Mouse (Mus musculus) intestine, embryonic 14.5 days (tissue): ENCODE data around the gene Ero1l. TPM values are rescaled to one million over a fixed set of nuclear protein-coding genes. Genes with fewer than 3 reads are reported as not detected.

Source experiments
- ATAC-seq: fragments of 200-750 bp; cut with Nextera tagmentation; replicated peaks from 2 replicates; pipeline ENCODE4 v1.8.0; 2017; ENCODE audit warnings: low read depth, moderate number of reproducible peaks, moderate TSS enrichment, moderate library complexity; ENCODE audit not compliant: low FRiP score, low TSS enrichment
- DNase-seq: peaks from one replicate; pipeline ENCODE4 v3.0.0-alpha.2; 2018; ENCODE audit warnings: low spot score
- H3K27ac ChIP-seq: fragments of 300-500 bp; sonication (generic); 2 replicates; pipeline ENCODE4 v1.5.1; 2014; ENCODE audit warnings: low read depth, mild to moderate bottlenecking, control low read depth
- H3K27me3 ChIP-seq: fragments of 300-500 bp; sonication (generic); replicated peaks from 2 replicates; pipeline ENCODE4 v1.6.1; 2014; ENCODE audit warnings: low read length, control low read depth; ENCODE audit not compliant: control insufficient read depth, insufficient read depth
- H3K36me3 ChIP-seq: fragments of 300-500 bp; sonication (generic); 2 replicates; pipeline ENCODE4 v1.6.1; 2014; ENCODE audit warnings: low read length, control low read depth; ENCODE audit not compliant: control insufficient read depth, insufficient read depth
- H3K4me1 ChIP-seq: fragments of 300-500 bp; sonication (generic); replicated peaks from 2 replicates; pipeline ENCODE4 v1.6.1; 2014; ENCODE audit warnings: low read length, control low read depth, mixed read lengths; ENCODE audit not compliant: control insufficient read depth, insufficient read depth
- H3K4me2 ChIP-seq: fragments of 300-500 bp; sonication (generic); 2 replicates; pipeline ENCODE4 v1.6.1; 2014; ENCODE audit warnings: low read length
- H3K4me3 ChIP-seq: fragments of 300-500 bp; sonication (generic); 2 replicates; pipeline ENCODE4 v1.5.1; 2014; ENCODE audit warnings: low read depth, low read length, control low read depth, mixed read lengths
- H3K9ac ChIP-seq: fragments of 300-500 bp; sonication (generic); 2 replicates; pipeline ENCODE4 v1.6.1; 2014; ENCODE audit warnings: mild to moderate bottlenecking, low read length
- H3K9me3 ChIP-seq: fragments of 300-500 bp; sonication (generic); 2 replicates; pipeline ENCODE4 v1.6.1; 2016; ENCODE audit warnings: low read length, control low read depth; ENCODE audit not compliant: control insufficient read depth
- WGBS: fragments of 180-500 bp; shearing (Covaris S2); extraction: QIAGEN DNeasy Blood & Tissue Kit; methylation state at CpG from one replicate; pipeline ENCODE4 v1.1.7; 2014; 5-methylcytosine and 5-hydroxymethylcytosine counted together
- polyA plus RNA-seq: library from polyadenylated mRNA; unstranded; fragments of >200 nt; fragmentation: Nextera tagmentation; extraction: Ambion mirVana; gene quantifications from 2 replicates; pipeline ENCODE4 v1.2.1, GENCODE M21; 2014

Ero1l gene
- polyA plus RNA-seq, 1 experiment from 2014 or later = 46.7 TPM

GRCm38 (mm10) chr14:45325471-45325870, 6.9 kb upstream of the Ero1l start:
- H3K4me2 ChIP-seq = no peak overlapping the region
- no peaks in the 10 kb centered on the region for H3K9me3 ChIP-seq
- H3K4me3 ChIP-seq = no peak overlapping the region
- no peak overlapping the region for H3K27ac ChIP-seq
- H3K4me1 ChIP-seq = no peaks in the 10 kb centered on the region
- H3K36me3 ChIP-seq = no peaks in the 10 kb centered on the region
- no peak overlapping the region for H3K9ac ChIP-seq
- ATAC-seq (no peak), DNase-seq (no peak)
- H3K27me3 ChIP-seq = no peaks in the 10 kb centered on the region

- Histone ChIP-seq H3K27me3 (no peaks in the 10 kb centered on the region), H3K4me1 (no peaks in the 10 kb centered on the region), H3K9me3 (no peaks in the 10 kb centered on the region), H3K4me3 (no peak overlapping the region), H3K4me2 (no peak overlapping the region), H3K36me3 (no peaks in the 10 kb centered on the region), H3K27ac (no peak overlapping the region), H3K9ac (no peak overlapping the region)
- DNase-seq (no peak), ATAC-seq (no peak)
- 83% methylated on average over 3 of the region's 3 CpGs for WGBS
These were observed 4.7 kb upstream of the Ero1l start for GRCm38 (mm10) chr14:45323320-45323719.

- no peak for ATAC-seq
- no peak overlapping the region for H3K4me2 ChIP-seq
- 90% methylated on average over 2 of the region's 2 CpGs for WGBS
- H3K4me1 ChIP-seq = peaks cover under 1% of the 10 kb centered on the region; the same call in 1 of the 2 replicates
- no peak overlapping the region for H3K4me3 ChIP-seq
- no peak overlapping the region for H3K9ac ChIP-seq
- H3K27ac ChIP-seq = no peak overlapping the region
- no peaks in the 10 kb centered on the region for H3K27me3 ChIP-seq
- no peaks in the 10 kb centered on the region for H3K9me3 ChIP-seq
- no peak for DNase-seq
- no peaks in the 10 kb centered on the region for H3K36me3 ChIP-seq
These were observed 3.9 kb upstream of the Ero1l start for GRCm38 (mm10) chr14:45322450-45322849.

GRCm38 (mm10) chr14:45321622-45322021, 3.1 kb upstream of the Ero1l start:
- Histone ChIP-seq H3K9ac (no peak overlapping the region), H3K9me3 (no peaks in the 10 kb centered on the region), H3K4me1 (peaks cover 6% of the 10 kb centered on the region; the same call in 1 of the 2 replicates), H3K36me3 (no peaks in the 10 kb centered on the region), H3K27me3 (no peaks in the 10 kb centered on the region), H3K4me3 (no peak overlapping the region), H3K4me2 (no peak overlapping the region), H3K27ac (no peak overlapping the region)
- ATAC-seq (no peak), DNase-seq (no peak)
- WGBS = 68% methylated on average over 5 of the region's 5 CpGs

- 83% methylated on average over 3 of the region's 3 CpGs for WGBS
- no peaks in the 10 kb centered on the region for H3K27me3 ChIP-seq
- H3K4me2 ChIP-seq = no peak overlapping the region
- H3K27ac ChIP-seq = no peak overlapping the region
- DNase-seq (no peak), ATAC-seq (no peak)
- no peaks in the 10 kb centered on the region for H3K9me3 ChIP-seq
- H3K36me3 ChIP-seq = no peaks in the 10 kb centered on the region
- H3K9ac ChIP-seq = no peak overlapping the region
- peaks cover 9% of the 10 kb centered on the region; the same call in 1 of the 2 replicates for H3K4me1 ChIP-seq
- H3K4me3 ChIP-seq = no peak overlapping the region
These were observed 2.5 kb upstream of the Ero1l start for GRCm38 (mm10) chr14:45321067-45321466.

GRCm38 (mm10) chr14:45320111-45320510, 1.5 kb upstream of the Ero1l start:
- Histone ChIP-seq H3K27me3 (no peaks in the 10 kb centered on the region), H3K27ac (no peak overlapping the region), H3K9me3 (no peaks in the 10 kb centered on the region), H3K9ac (no peak overlapping the region), H3K36me3 (no peaks in the 10 kb centered on the region), H3K4me2 (no peak overlapping the region), H3K4me1 (peaks cover 9% of the 10 kb centered on the region), H3K4me3 (no peak overlapping the region)
- DNase-seq (no peak), ATAC-seq (no peak)
- 80% methylated on average over 4 of the region's 4 CpGs for WGBS

- 59% methylated on average over 3 of the region's 3 CpGs for WGBS
- Histone ChIP-seq H3K4me1 (peaks cover 9% of the 10 kb centered on the region), H3K9ac (no peak overlapping the region), H3K4me2 (peak overlapping the region; percentile 65), H3K4me3 (peak overlapping the region; percentile 93; the same call in 1 of the 2 replicates), H3K9me3 (no peaks in the 10 kb centered on the region), H3K36me3 (no peaks in the 10 kb centered on the region), H3K27ac (peak overlapping the region; percentile 93; the same call in 1 of the 2 replicates), H3K27me3 (no peaks in the 10 kb centered on the region)
- DNase-seq (no peak), ATAC-seq (no peak)
These were observed 653 bp upstream of the Ero1l start for GRCm38 (mm10) chr14:45319237-45319610.

GRCm38 (mm10) chr14:45317921-45318411, 605 bp downstream of the Ero1l start:
- DNase-seq = peak; percentile 81

GRCm38 (mm10) chr14:45316927-45317326, 1.6 kb downstream of the Ero1l start:
- Histone ChIP-seq H3K36me3 (no peaks in the 10 kb centered on the region), H3K4me3 (peak overlapping the region; percentile 93), H3K9me3 (no peaks in the 10 kb centered on the region), H3K27me3 (no peaks in the 10 kb centered on the region), H3K9ac (peak overlapping the region; percentile 81; the same call in 1 of the 2 replicates), H3K27ac (no peak overlapping the region), H3K4me2 (peak overlapping the region; percentile 82), H3K4me1 (peaks cover 9% of the 10 kb centered on the region)
- DNase-seq (no peak), ATAC-seq (no peak)
- 79% methylated on average over 5 of the region's 5 CpGs for WGBS

More at GRCm38 (mm10) chr14:45317921-45318411, 605 bp downstream of the Ero1l start:
- peaks cover 9% of the 10 kb centered on the region for H3K4me1 ChIP-seq
- H3K4me3 ChIP-seq = peak overlapping the region; percentile 93
- H3K27me3 ChIP-seq = no peaks in the 10 kb centered on the region
- under 1% methylated on average over 38 of the region's 38 CpGs for WGBS
- ATAC-seq = peak; percentile 6
- H3K9ac ChIP-seq = peak overlapping the region; percentile 81
- peak overlapping the region; percentile 93 for H3K27ac ChIP-seq
- H3K36me3 ChIP-seq = no peaks in the 10 kb centered on the region
- H3K4me2 ChIP-seq = peak overlapping the region; percentile 82
- no peaks in the 10 kb centered on the region for H3K9me3 ChIP-seq
